In the genomic region with DNA sequence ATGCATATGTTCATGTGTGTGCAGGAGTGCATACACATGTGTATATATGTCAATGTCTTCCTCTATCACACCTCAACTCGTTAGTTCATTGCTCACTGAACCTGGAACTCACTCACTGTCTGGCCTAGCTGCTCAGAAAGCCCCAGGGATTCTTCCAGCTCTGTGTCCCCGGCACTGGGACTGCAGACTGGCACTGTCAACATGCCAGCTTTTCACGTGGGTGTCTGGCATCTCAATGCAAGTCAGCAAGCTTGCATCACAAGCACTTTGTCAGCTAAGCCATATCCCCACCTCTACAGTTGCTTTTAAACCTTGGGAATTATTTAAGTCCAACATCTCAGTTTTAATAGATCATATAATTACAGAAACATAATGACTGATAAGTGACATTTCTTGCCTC, we compare ENCODE assay signal across 26 mouse cellular contexts. TPM values are rescaled to one million over a fixed set of nuclear protein-coding genes. Genes with fewer than 3 reads are reported as not detected.
DNase-seq lines count a peak whose midpoint lies in the region; ATAC-seq and TF ChIP-seq lines count a peak whose summit lies in the region.
"Had no signal": no experiment of that assay in that cellular context is flagged by ENCODE, and none has a peak within 500 bp of the region (broad histone marks: within the 10 kb centered on the region; RNA-seq: fewer than 3 reads in every experiment).

No protein-coding gene starts in this region.

- H3K4me3 ChIP-seq in thymus, adult 2 months (ENCODE audit: control insufficient read depth, insufficient read depth, low read length) = no peak overlapping the region
- H3K4me3 ChIP-seq: hindbrain, embryonic 13.5 days; kidney, embryonic 15.5 days; limb, embryonic 15.5 days; lung, embryonic 15.5 days; megakaryocyte, embryonic 14.5 days; midbrain, embryonic 13.5 days had no signal

- 74% methylated on average over 3 of the region's 3 CpGs for WGBS in thymus, adult 2 months

- TF ChIP-seq CTCF in thymus, adult 2 months (IDR thresholded peaks at IDR 0.05; ENCODE audit: borderline replicate concordance, control insufficient read depth, extremely low read depth, insufficient read depth, low read length, poor library complexity) = no peak

- no peaks in the 10 kb centered on the region for H3K4me1 ChIP-seq in thymus, adult 2 months (replicated peaks; ENCODE audit: control insufficient read depth, insufficient read depth, low read length)
- H3K4me1 ChIP-seq: kidney, embryonic 15.5 days; midbrain, embryonic 13.5 days had no signal

- DNase-seq in adrenal gland, postnatal 25 days = peak; percentile 13
- no peak for DNase-seq in adrenal gland, adult 2 months
- no peak for DNase-seq in frontal cortex, postnatal 10 days (ENCODE audit: low spot score in 2 of 2)
- peak; percentile 17 for DNase-seq in right cerebral cortex, postnatal 14 days
- no peak for DNase-seq in right cerebral cortex, postnatal 4 days
- no peak for DNase-seq in thymus, adult 2 months
- DNase-seq: cerebellum, adult 2 months; gastrocnemius, postnatal 36 days; heart, postnatal 36 days; kidney, adult 11 months; kidney, postnatal 36 days; lung, postnatal 36 days had no signal

- no peaks in the 10 kb centered on the region for H3K36me3 ChIP-seq in thymus, adult 2 months (ENCODE audit: control insufficient read depth, insufficient read depth, low read length)
- H3K36me3 ChIP-seq: hindbrain, embryonic 13.5 days; kidney, embryonic 15.5 days; limb, embryonic 15.5 days; lung, embryonic 15.5 days; midbrain, embryonic 13.5 days had no signal

- TF ChIP-seq POLR2A in thymus, adult 2 months (IDR thresholded peaks at IDR 0.05; ENCODE audit: control insufficient read depth, extremely low read depth, insufficient read depth, low read length, poor library complexity) = no peak

- peak; percentile 56; the same call in 1 of the 2 replicates for ATAC-seq in frontal cortex, adult (ENCODE audit: low TSS enrichment)
- ATAC-seq: CD4-positive, CD25-positive, alpha-beta regulatory T cell, adult 4 months; forebrain, embryonic 16.5 days; midbrain, embryonic 13.5 days had no signal

- no peak overlapping the region for H3K27ac ChIP-seq in thymus, adult 2 months (ENCODE audit: control insufficient read depth, insufficient read depth, low read length)
- H3K27ac ChIP-seq: hindbrain, embryonic 13.5 days; kidney, embryonic 15.5 days; limb, embryonic 15.5 days; liver, embryonic 14.5 days; lung, embryonic 15.5 days; midbrain, embryonic 13.5 days had no signal

- no peaks in the 10 kb centered on the region for H3K27me3 ChIP-seq in thymus, adult 2 months (ENCODE audit: control insufficient read depth, insufficient read depth, low read length)
- H3K27me3 ChIP-seq: hindbrain, embryonic 13.5 days; kidney, embryonic 15.5 days; limb, embryonic 15.5 days; midbrain, embryonic 13.5 days had no signal

RNA-seq across cellular contexts. Expression of gene Kctd12, which starts 8.3 kb away (rescaled TPM):
- total RNA-seq in adrenal gland, postnatal 25 days (2021) = 38.4 and 42.5 TPM in 2 replicates
- total RNA-seq in adrenal gland, adult 2 months (2021) = 10 to 100 TPM; 29.3 to 33.3 TPM
- 35.9 and 38.5 TPM in 2 replicates for polyA plus RNA-seq in adrenal gland, adult 2 months (2012; rRNA removed)
- 20.0 and 25.4 TPM in 2 replicates for polyA plus RNA-seq in thymus, adult 2 months (2012; rRNA removed)

RNA-seq across cellular contexts. Expression of gene Acod1, which starts 56.0 kb away (rescaled TPM):
- not detected in 2 replicates for total RNA-seq in adrenal gland, postnatal 25 days (2021)
- total RNA-seq in adrenal gland, adult 2 months (2021) = not detected
- 0.06 TPM in 1 of 2 replicates, not detected in the other for polyA plus RNA-seq in adrenal gland, adult 2 months (2012; rRNA removed)
- polyA plus RNA-seq in thymus, adult 2 months (2012; rRNA removed) = 0.55 and 0.86 TPM in 2 replicates
- total RNA-seq: gastrocnemius, adult 18-20 months; gastrocnemius, postnatal 36 days; heart, postnatal 36 days; left cerebral cortex, postnatal 25 days had no signal
- polyA plus RNA-seq: forebrain, embryonic 16.5 days; heart, embryonic 14.5 days; hindbrain, embryonic 13.5 days; kidney, embryonic 15.5 days; limb, embryonic 15.5 days; lung, embryonic 15.5 days; midbrain, embryonic 13.5 days; stomach, embryonic 14.5 days had no signal

Comparison
In these comparisons a context has a peak if more than half of its experiments do, and no peak if none do; other contexts are left out.
1. DNase-seq: peak in adrenal gland, postnatal 25 days (single experiment) and right cerebral cortex, postnatal 14 days (single experiment); none in adrenal gland, adult 2 months (single experiment), frontal cortex, postnatal 10 days (0 of 2), right cerebral cortex, postnatal 4 days (single experiment) and thymus, adult 2 months (single experiment).